Mouse (Mus musculus): Measurements from ENCODE around the gene Prima1. TPM values are rescaled to one million over a fixed set of nuclear protein-coding genes. Genes with fewer than 3 reads are reported as not detected.
A peak's percentile ranks its signal among the peaks of the same experiment; 100 is the strongest.

The Prima1 gene
- polyA plus RNA-seq (2012; rRNA removed), result 0.70 and 1.0 TPM in 2 replicates

DNA sequence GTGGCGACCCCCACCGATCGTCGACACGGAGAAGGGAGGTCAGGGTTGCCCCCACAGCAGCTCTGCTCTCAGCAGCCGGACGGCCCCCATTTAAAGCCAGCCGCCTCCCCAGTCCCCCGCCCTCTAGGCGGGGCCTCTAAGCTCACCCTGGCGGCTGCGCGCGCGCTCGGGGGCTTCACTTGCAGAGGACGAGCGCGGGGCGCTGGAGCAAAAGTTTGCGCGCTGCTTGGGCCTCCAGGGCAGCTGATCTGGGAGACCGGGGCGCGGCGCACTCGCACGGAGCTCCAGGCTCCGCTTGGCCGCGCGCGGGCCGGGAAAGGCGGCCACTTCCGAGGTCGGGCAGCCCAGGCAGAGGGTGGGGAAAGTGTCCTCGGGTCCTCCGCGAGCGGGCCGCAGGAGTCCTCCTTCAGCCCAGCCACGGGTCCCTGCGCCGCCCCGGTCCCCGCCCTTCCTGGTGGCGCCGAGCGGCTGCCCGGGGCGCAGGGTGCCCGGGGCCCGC lies at the start of gene Prima1:
Prima1 (minus strand) TSS at position 68 of the 499 bp plus-strand sequence.
- peak; percentile 27 for DNase-seq
- WGBS, result under 1% methylated on average over 54 of the region's 54 CpGs
- 0 out of 2 replicates have a peak, but pooled peaks cover 2% of the 10 kb centered on the region for H3K4me1 ChIP-seq (ENCODE audit: control insufficient read depth, insufficient read depth, low read length)
- H3K4me3 ChIP-seq (replicated peaks; ENCODE audit: extremely low read depth, low read depth, low read length), result peak within 1 kb of the TSS; percentile 30
- TF ChIP-seq CTCF (IDR thresholded peaks at IDR 0.05; ENCODE audit: insufficient read depth, low read length) (no peak), POLR2A (IDR thresholded peaks at IDR 0.05; ENCODE audit: borderline replicate concordance, extremely low read depth, low read depth, low read length) (no peak)

GRCm38 (mm10) chr12:103287276-103287675 lies 45.3 kb upstream of the Prima1 start:
- TF ChIP-seq CTCF (IDR thresholded peaks at IDR 0.05; ENCODE audit: insufficient read depth, low read length), result no peak
- no peak for TF ChIP-seq POLR2A (IDR thresholded peaks at IDR 0.05; ENCODE audit: borderline replicate concordance, extremely low read depth, low read depth, low read length)
- 49% methylated on average over 4 of the region's 4 CpGs for WGBS
- no peak for DNase-seq

DNA sequence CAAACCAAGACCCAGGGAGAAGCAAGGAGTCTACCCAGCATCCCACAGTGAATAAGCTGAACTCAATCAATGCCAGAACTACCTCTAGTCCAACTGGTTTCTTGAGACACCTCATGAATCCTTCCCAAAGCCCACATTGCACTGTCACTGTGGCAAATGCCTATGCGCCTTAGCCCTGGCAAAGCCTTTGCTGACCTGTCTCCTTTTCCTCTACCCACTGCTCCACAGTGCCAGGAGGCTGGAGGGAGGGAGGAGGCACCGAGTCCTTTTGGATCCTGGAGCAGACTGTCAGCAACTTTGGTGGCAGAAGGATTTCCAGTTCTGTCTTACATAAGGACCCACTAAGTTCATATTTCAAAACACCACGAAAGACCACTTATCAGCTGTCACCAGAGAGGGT lies 41.5 kb upstream of the Prima1 start:
- H3K4me1 ChIP-seq (ENCODE audit: control insufficient read depth, insufficient read depth, low read length), result no peaks in the 10 kb centered on the region
- WGBS, result 67% methylated on average over 3 of the region's 3 CpGs
- no peak overlapping the region for H3K4me3 ChIP-seq (replicated peaks; ENCODE audit: extremely low read depth, low read depth, low read length)
- TF ChIP-seq POLR2A (IDR thresholded peaks at IDR 0.05; ENCODE audit: borderline replicate concordance, extremely low read depth, low read depth, low read length) (no peak), CTCF (IDR thresholded peaks at IDR 0.05; ENCODE audit: insufficient read depth, low read length) (no peak)
- no peak for DNase-seq

More at GRCm38 (mm10) chr12:103287276-103287675, 45.3 kb upstream of the Prima1 start:
- no peaks in the 10 kb centered on the region for H3K4me1 ChIP-seq (ENCODE audit: control insufficient read depth, insufficient read depth, low read length)
- H3K4me3 ChIP-seq (replicated peaks; ENCODE audit: extremely low read depth, low read depth, low read length), result no peak overlapping the region

GRCm38 (mm10) chr12:103282936-103283335 lies 41.0 kb upstream of the Prima1 start:
- no peak for DNase-seq
- 60% methylated on average over 6 of the region's 6 CpGs for WGBS
- TF ChIP-seq CTCF (IDR thresholded peaks at IDR 0.05; ENCODE audit: insufficient read depth, low read length) (no peak), POLR2A (IDR thresholded peaks at IDR 0.05; ENCODE audit: borderline replicate concordance, extremely low read depth, low read depth, low read length) (no peak)
- Histone ChIP-seq H3K4me3 (replicated peaks; ENCODE audit: extremely low read depth, low read depth, low read length) (no peak overlapping the region), H3K4me1 (ENCODE audit: control insufficient read depth, insufficient read depth, low read length) (no peaks in the 10 kb centered on the region)

DNA sequence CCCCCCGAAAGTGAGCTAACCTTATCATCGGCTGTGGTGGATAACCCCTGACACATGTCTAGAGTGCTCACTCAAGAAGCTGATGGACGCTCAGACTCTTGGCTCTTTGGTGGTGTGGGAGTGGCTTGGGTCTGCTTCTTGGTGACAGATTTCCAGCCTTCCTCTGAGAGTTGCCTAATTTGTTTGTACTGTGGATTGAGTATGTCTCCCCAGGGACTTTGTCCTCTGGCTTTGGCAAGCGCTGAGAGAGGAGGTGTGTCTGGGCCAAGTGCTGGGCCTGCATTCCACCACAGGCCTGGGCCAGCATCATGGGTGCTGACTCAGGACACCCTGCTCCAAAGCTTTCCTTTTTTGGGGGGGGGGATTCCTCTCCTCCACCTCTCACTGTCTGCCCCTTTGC lies 40.0 kb upstream of the Prima1 start:
- H3K4me3 ChIP-seq (replicated peaks; ENCODE audit: extremely low read depth, low read depth, low read length), result no peak overlapping the region
- H3K4me1 ChIP-seq (ENCODE audit: control insufficient read depth, insufficient read depth, low read length), result no peaks in the 10 kb centered on the region
- TF ChIP-seq POLR2A (IDR thresholded peaks at IDR 0.05; ENCODE audit: borderline replicate concordance, extremely low read depth, low read depth, low read length) (no peak), CTCF (IDR thresholded peaks at IDR 0.05; ENCODE audit: insufficient read depth, low read length) (no peak)
- peak; percentile 33 for DNase-seq
- 31% methylated on average over 4 of the region's 4 CpGs for WGBS

DNA sequence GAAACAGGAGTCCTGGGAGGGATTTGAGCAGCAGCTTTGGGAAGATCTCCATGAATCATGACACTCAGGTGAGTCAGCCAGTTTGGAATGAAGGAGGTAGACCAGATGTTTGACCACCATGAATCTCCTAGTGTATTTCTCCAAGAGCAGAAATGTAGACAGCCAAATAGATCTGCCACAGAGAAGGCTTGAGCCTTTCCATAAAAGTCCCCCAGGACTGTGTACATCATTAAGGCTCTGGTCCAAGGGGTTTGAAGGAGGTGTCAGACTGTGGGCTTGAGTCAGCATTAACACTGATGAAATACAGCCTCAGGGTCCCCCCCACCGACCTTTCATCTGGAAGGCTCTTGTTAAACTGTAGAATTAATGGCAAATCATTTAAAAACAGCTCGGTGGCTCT lies 39.5 kb upstream of the Prima1 start:
- no peaks in the 10 kb centered on the region for H3K4me1 ChIP-seq (ENCODE audit: control insufficient read depth, insufficient read depth, low read length)
- no peak for TF ChIP-seq CTCF (IDR thresholded peaks at IDR 0.05; ENCODE audit: insufficient read depth, low read length)
- TF ChIP-seq POLR2A (IDR thresholded peaks at IDR 0.05; ENCODE audit: borderline replicate concordance, extremely low read depth, low read depth, low read length), result no peak
- 33% methylated on average over 2 of the region's 2 CpGs for WGBS
- H3K4me3 ChIP-seq (replicated peaks; ENCODE audit: extremely low read depth, low read depth, low read length), result no peak overlapping the region
- DNase-seq, result no peak

DNA sequence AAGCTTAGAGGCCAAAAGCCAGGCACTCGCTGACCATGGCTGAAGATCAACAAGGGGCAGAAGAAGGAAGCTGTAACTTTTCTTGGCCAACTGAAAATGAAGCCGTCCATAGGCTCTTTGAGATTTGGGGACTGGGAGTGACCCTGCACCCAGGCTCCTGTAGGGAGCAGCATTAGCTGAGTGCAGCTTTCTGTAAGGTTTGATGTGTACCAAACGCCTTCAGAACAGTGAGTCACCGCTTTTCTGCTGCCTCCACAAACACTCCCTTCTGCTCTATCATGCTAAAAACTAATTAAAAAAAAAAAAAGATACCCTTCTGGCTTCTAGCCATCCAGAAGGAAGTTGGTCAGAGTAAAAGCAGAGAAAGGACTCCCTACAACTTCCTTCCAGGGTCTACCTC lies 34.5 kb upstream of the Prima1 start:
- no peak for DNase-seq
- H3K4me1 ChIP-seq (ENCODE audit: control insufficient read depth, insufficient read depth, low read length), result no peaks in the 10 kb centered on the region
- 59% methylated on average over 4 of the region's 4 CpGs for WGBS
- TF ChIP-seq POLR2A (IDR thresholded peaks at IDR 0.05; ENCODE audit: borderline replicate concordance, extremely low read depth, low read depth, low read length), result no peak
- no peak for TF ChIP-seq CTCF (IDR thresholded peaks at IDR 0.05; ENCODE audit: insufficient read depth, low read length)
- no peak overlapping the region for H3K4me3 ChIP-seq (replicated peaks; ENCODE audit: extremely low read depth, low read depth, low read length)

GRCm38 (mm10) chr12:103273732-103274131 lies 31.8 kb upstream of the Prima1 start:
- DNase-seq, result no peak
- Histone ChIP-seq H3K4me3 (replicated peaks; ENCODE audit: extremely low read depth, low read depth, low read length) (no peak overlapping the region), H3K4me1 (ENCODE audit: control insufficient read depth, insufficient read depth, low read length) (no peaks in the 10 kb centered on the region)
- no peak for TF ChIP-seq POLR2A (IDR thresholded peaks at IDR 0.05; ENCODE audit: borderline replicate concordance, extremely low read depth, low read depth, low read length)
- no peak for TF ChIP-seq CTCF (IDR thresholded peaks at IDR 0.05; ENCODE audit: insufficient read depth, low read length)
- WGBS, result 82% methylated on average over 2 of the region's 2 CpGs

- Histone ChIP-seq H3K4me1 (ENCODE audit: control insufficient read depth, insufficient read depth, low read length) (no peaks in the 10 kb centered on the region), H3K4me3 (replicated peaks; ENCODE audit: extremely low read depth, low read depth, low read length) (no peak overlapping the region)
- no peak for TF ChIP-seq POLR2A (IDR thresholded peaks at IDR 0.05; ENCODE audit: borderline replicate concordance, extremely low read depth, low read depth, low read length)
- TF ChIP-seq CTCF (IDR thresholded peaks at IDR 0.05; ENCODE audit: insufficient read depth, low read length), result no peak
- DNase-seq, result no peak
- 53% methylated on average over 6 of the region's 6 CpGs for WGBS
These were observed 31.1 kb upstream of the Prima1 start for GRCm38 (mm10) chr12:103273051-103273450.

GRCm38 (mm10) chr12:103272176-103272575 lies 30.2 kb upstream of the Prima1 start:
- no peak for DNase-seq
- no peaks in the 10 kb centered on the region for H3K4me1 ChIP-seq (ENCODE audit: control insufficient read depth, insufficient read depth, low read length)
- H3K4me3 ChIP-seq (replicated peaks; ENCODE audit: extremely low read depth, low read depth, low read length), result no peak overlapping the region
- TF ChIP-seq CTCF (IDR thresholded peaks at IDR 0.05; ENCODE audit: insufficient read depth, low read length) (no peak), POLR2A (IDR thresholded peaks at IDR 0.05; ENCODE audit: borderline replicate concordance, extremely low read depth, low read depth, low read length) (no peak)
- 76% methylated on average over 3 of the region's 3 CpGs for WGBS
